Mouse (Mus musculus) liver, embryonic 16.5 days (tissue): ENCODE measurements at regions not wholly inside any gene's neighbourhood (a gene's known extent, or its start where the extent isn't known, plus 50 kb on each side); places are given as distances from the start of the nearest gene placed in this dataset.

Experiments
- ATAC-seq: fragments of 200-750 bp; cut with Nextera tagmentation; 2 replicates; pipeline ENCODE4 v1.8.0; 2017; ENCODE audit warnings: low read depth, mild to moderate bottlenecking, moderate number of reproducible peaks, moderate library complexity
- H3K27ac ChIP-seq: fragments of 300-500 bp; sonication (generic); 2 replicates; pipeline ENCODE4 v1.5.1; 2014; ENCODE audit warnings: mild to moderate bottlenecking, low read length
- H3K27me3 ChIP-seq: fragments of 300-500 bp; sonication (generic); 2 replicates; pipeline ENCODE4 v1.6.1; 2014; ENCODE audit warnings: low read depth, low read length, mixed read lengths; ENCODE audit not compliant: control insufficient read depth, insufficient read depth
- H3K36me3 ChIP-seq: fragments of 300-500 bp; sonication (generic); 2 replicates; pipeline ENCODE4 v1.6.1; 2014; ENCODE audit warnings: mild to moderate bottlenecking; ENCODE audit not compliant: control insufficient read depth, insufficient read depth
- H3K4me1 ChIP-seq: fragments of 300-500 bp; sonication (generic); 2 replicates; pipeline ENCODE4 v1.6.1; 2014; ENCODE audit warnings: low read depth, low read length, mixed read lengths; ENCODE audit not compliant: control insufficient read depth
- H3K4me2 ChIP-seq: fragments of 300-500 bp; sonication (generic); 2 replicates; pipeline ENCODE4 v1.6.1; 2014; ENCODE audit warnings: low read depth, low read length, mixed read lengths
- H3K4me3 ChIP-seq: fragments of 300-500 bp; sonication (generic); 2 replicates; pipeline ENCODE4 v1.5.1; 2014; ENCODE audit warnings: low read depth, mild to moderate bottlenecking, low read length
- H3K9ac ChIP-seq: fragments of 300-500 bp; sonication (generic); 2 replicates; pipeline ENCODE4 v1.6.1; 2014; ENCODE audit warnings: low read depth, low read length
- H3K9me3 ChIP-seq: fragments of 300-500 bp; sonication (generic); replicated peaks from 2 replicates; pipeline ENCODE4 v1.6.1; 2016; ENCODE audit warnings: low read length; ENCODE audit not compliant: control insufficient read depth
- WGBS: fragments of 180-500 bp; shearing (Covaris S2); extraction: QIAGEN DNeasy Blood & Tissue Kit; methylation state at CpG from one replicate; pipeline ENCODE4 v1.1.7; 2014; ENCODE audit not compliant: insufficient replicate concordance; 5-methylcytosine and 5-hydroxymethylcytosine counted together

GRCm38 (mm10) chr13:107469491-107470276 is 447.8 kb upstream of the Kif2a start:
- H3K4me2 ChIP-seq, result no peak overlapping the region
- no peak overlapping the region for H3K9ac ChIP-seq
- no peak for ATAC-seq
- no peaks in the 10 kb centered on the region for H3K27me3 ChIP-seq
- H3K27ac ChIP-seq, result no peak overlapping the region
- no peak overlapping the region for H3K4me3 ChIP-seq
- H3K4me1 ChIP-seq, result no peaks in the 10 kb centered on the region
- no peaks in the 10 kb centered on the region for H3K36me3 ChIP-seq
- no peaks in the 10 kb centered on the region for H3K9me3 ChIP-seq
- WGBS, result 5% methylated on average over 13 of the region's 13 CpGs

DNA sequence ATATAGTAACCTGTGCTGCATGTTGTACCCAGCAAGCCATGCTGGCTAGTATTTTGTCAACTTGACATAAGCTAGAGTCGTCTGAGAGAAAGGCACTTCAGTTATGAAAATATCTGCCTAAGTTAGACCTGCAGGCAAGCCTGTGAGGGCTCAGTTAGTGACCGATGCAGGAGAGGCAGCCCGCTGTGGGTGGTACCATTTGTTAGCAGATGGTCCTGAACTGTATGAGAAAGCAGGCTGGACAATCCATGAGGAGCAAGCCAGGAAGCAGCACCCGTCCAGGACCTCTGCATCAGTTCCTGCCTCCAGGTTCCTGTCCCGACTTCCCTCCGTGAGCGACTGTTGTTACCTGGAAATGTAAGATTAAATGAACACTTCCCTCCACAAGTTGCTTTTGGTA is 440.9 kb upstream of the Kif2a start:
- 75% methylated on average over 7 of the region's 7 CpGs for WGBS
- Histone ChIP-seq H3K4me3 (no peak overlapping the region), H3K36me3 (no peaks in the 10 kb centered on the region), H3K27me3 (no peaks in the 10 kb centered on the region), H3K4me2 (no peak overlapping the region), H3K27ac (no peak overlapping the region), H3K9ac (no peak overlapping the region), H3K9me3 (no peaks in the 10 kb centered on the region), H3K4me1 (no peaks in the 10 kb centered on the region)
- ATAC-seq, result no peak

- 18% methylated on average over 16 of the region's 16 CpGs for WGBS
- Histone ChIP-seq H3K36me3 (no peaks in the 10 kb centered on the region), H3K9ac (no peak overlapping the region), H3K4me3 (no peak overlapping the region), H3K4me2 (0 out of 2 replicates have a peak overlapping the region, but pooled peaks have one; percentile 17), H3K27me3 (no peaks in the 10 kb centered on the region), H3K27ac (no peak overlapping the region), H3K4me1 (no peaks in the 10 kb centered on the region), H3K9me3 (no peaks in the 10 kb centered on the region)
- ATAC-seq, result no peak
These were observed 439.4 kb upstream of the Kif2a start for GRCm38 (mm10) chr13:107461048-107461912.

GRCm38 (mm10) chr13:107458730-107459129 is 436.8 kb upstream of the Kif2a start:
- no peaks in the 10 kb centered on the region for H3K36me3 ChIP-seq
- no peaks in the 10 kb centered on the region for H3K4me1 ChIP-seq
- no peaks in the 10 kb centered on the region for H3K9me3 ChIP-seq
- H3K4me3 ChIP-seq, result no peak overlapping the region
- no peak overlapping the region for H3K4me2 ChIP-seq
- no peak overlapping the region for H3K27ac ChIP-seq
- WGBS, result 62% methylated on average over 4 of the region's 4 CpGs
- H3K9ac ChIP-seq, result no peak overlapping the region
- ATAC-seq, result no peak
- no peaks in the 10 kb centered on the region for H3K27me3 ChIP-seq

DNA sequence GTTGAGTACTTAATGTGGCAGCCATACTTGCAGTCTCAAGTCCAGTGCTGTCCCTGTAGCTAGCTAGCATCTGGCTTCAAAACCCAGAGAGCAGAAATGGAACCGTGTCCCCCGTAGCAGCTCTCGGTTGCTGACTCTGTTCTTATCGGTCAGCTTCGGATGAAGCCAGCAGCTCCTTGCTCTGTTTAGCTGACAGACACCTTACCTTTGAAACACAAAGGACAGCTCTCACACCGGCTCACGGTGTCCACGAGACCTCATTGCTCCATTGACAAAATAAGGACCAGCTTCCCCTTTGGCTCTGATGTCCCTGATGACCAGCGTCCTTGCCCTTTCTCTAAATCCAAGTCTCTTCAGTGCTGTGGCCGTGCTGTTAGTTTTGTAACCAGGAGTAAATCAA is 435.3 kb upstream of the Kif2a start:
- 70% methylated on average over 10 of the region's 10 CpGs for WGBS
- no peak overlapping the region for H3K4me2 ChIP-seq
- ATAC-seq, result no peak

GRCm38 (mm10) chr13:107456394-107456793 is 434.5 kb upstream of the Kif2a start:
- H3K4me2 ChIP-seq, result no peak overlapping the region
- H3K4me3 ChIP-seq, result no peak overlapping the region
- no peak overlapping the region for H3K27ac ChIP-seq
- H3K27me3 ChIP-seq, result no peaks in the 10 kb centered on the region
- H3K36me3 ChIP-seq, result no peaks in the 10 kb centered on the region
- no peak overlapping the region for H3K9ac ChIP-seq
- H3K4me1 ChIP-seq, result no peaks in the 10 kb centered on the region
- ATAC-seq, result no peak
- WGBS, result 30% methylated on average over 2 of the region's 2 CpGs
- H3K9me3 ChIP-seq, result no peaks in the 10 kb centered on the region

More for the DNA sequence above, 435.3 kb upstream of the Kif2a start:
- Histone ChIP-seq H3K36me3 (no peaks in the 10 kb centered on the region), H3K27me3 (no peaks in the 10 kb centered on the region), H3K27ac (no peak overlapping the region), H3K4me3 (no peak overlapping the region), H3K9me3 (no peaks in the 10 kb centered on the region), H3K9ac (no peak overlapping the region), H3K4me1 (no peaks in the 10 kb centered on the region)

- H3K9me3 ChIP-seq, result no peaks in the 10 kb centered on the region
- no peak overlapping the region for H3K27ac ChIP-seq
- no peaks in the 10 kb centered on the region for H3K27me3 ChIP-seq
- H3K4me3 ChIP-seq, result no peak overlapping the region
- no peaks in the 10 kb centered on the region for H3K4me1 ChIP-seq
- H3K36me3 ChIP-seq, result no peaks in the 10 kb centered on the region
- ATAC-seq, result no peak
- H3K9ac ChIP-seq, result no peak overlapping the region
- no peak overlapping the region for H3K4me2 ChIP-seq
- WGBS, result 54% methylated on average over 11 of the region's 11 CpGs
These were observed 427.8 kb upstream of the Kif2a start for GRCm38 (mm10) chr13:107449598-107450179.

DNA sequence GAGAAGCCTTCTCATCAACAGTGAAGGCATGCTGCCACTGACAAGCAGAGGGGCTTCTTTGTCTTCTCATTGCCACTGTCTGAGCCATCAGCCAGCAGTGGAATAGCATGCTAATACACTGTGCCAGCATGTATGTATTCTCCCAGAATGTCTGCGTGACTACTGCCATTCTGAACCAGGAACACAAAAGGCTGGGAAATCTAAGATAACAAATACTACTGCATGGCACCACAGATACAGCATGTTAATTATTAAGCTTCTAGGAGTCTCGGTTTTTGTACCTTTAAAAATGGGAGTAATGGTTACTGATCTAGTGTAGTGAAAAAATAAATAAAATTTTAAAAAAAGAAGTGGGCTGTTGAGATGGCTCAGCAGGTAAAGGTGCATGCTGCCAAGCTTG is 425.9 kb upstream of the Kif2a start:
- H3K27ac ChIP-seq, result no peak overlapping the region
- H3K9me3 ChIP-seq, result no peaks in the 10 kb centered on the region
- no peaks in the 10 kb centered on the region for H3K27me3 ChIP-seq
- H3K4me3 ChIP-seq, result no peak overlapping the region
- H3K4me1 ChIP-seq, result no peaks in the 10 kb centered on the region
- WGBS, result 48% methylated on average over 2 of the region's 2 CpGs
- no peak overlapping the region for H3K4me2 ChIP-seq
- ATAC-seq, result no peak
- H3K36me3 ChIP-seq, result no peaks in the 10 kb centered on the region
- H3K9ac ChIP-seq, result no peak overlapping the region
